Mouse (Mus musculus) stomach, embryonic 14.5 days (tissue): Measurements from ENCODE around the gene Slc35c1. TPM values are rescaled to one million over a fixed set of nuclear protein-coding genes. Genes with fewer than 3 reads are reported as not detected.
A peak's percentile ranks its signal among the peaks of the same experiment; 100 is the strongest.

Experiments
- ATAC-seq: fragments of 200-750 bp; cut with Nextera tagmentation; 2 replicates; pipeline ENCODE4 v1.8.0; 2017; ENCODE audit warnings: low read depth, moderate TSS enrichment; ENCODE audit not compliant: insufficient number of reproducible peaks, insufficient read depth, low FRiP score
- H3K27ac ChIP-seq: fragments of 300-500 bp; sonication (generic); 2 replicates; pipeline ENCODE4 v1.5.1; 2014; ENCODE audit warnings: mild to moderate bottlenecking, low read length, moderate library complexity, mixed read lengths
- H3K27me3 ChIP-seq: fragments of 300-500 bp; sonication (generic); 2 replicates; pipeline ENCODE4 v1.6.1; 2014; ENCODE audit warnings: low read length, control low read depth, mixed read lengths; ENCODE audit not compliant: control insufficient read depth, insufficient read depth
- H3K36me3 ChIP-seq: fragments of 300-500 bp; sonication (generic); 2 replicates; pipeline ENCODE4 v1.6.1; 2014; ENCODE audit warnings: mild to moderate bottlenecking, control low read depth, low read length, moderate library complexity, mixed read lengths; ENCODE audit not compliant: control insufficient read depth, insufficient read depth
- H3K4me1 ChIP-seq: fragments of 300-500 bp; sonication (generic); 2 replicates; pipeline ENCODE4 v1.6.1; 2014; ENCODE audit warnings: low read length, control low read depth, mixed read lengths; ENCODE audit not compliant: control insufficient read depth, insufficient read depth
- H3K4me2 ChIP-seq: fragments of 300-500 bp; sonication (generic); replicated peaks from 2 replicates; pipeline ENCODE4 v1.6.1; 2014; ENCODE audit warnings: low read depth, low read length, control low read depth
- H3K4me3 ChIP-seq: fragments of 300-500 bp; sonication (generic); 2 replicates; pipeline ENCODE4 v1.5.1; 2014; ENCODE audit warnings: low read depth, low read length, control low read depth
- H3K9ac ChIP-seq: fragments of 300-500 bp; sonication (generic); replicated peaks from 2 replicates; pipeline ENCODE4 v1.6.1; 2014; ENCODE audit warnings: low read depth, mild to moderate bottlenecking, control low read depth, low read length, moderate library complexity, mixed read lengths
- H3K9me3 ChIP-seq: fragments of 300-500 bp; sonication (generic); 2 replicates; pipeline ENCODE4 v1.6.1; 2016; ENCODE audit warnings: low read depth, low read length, control low read depth; ENCODE audit not compliant: control insufficient read depth
- WGBS: fragments of 180-500 bp; shearing (Covaris S2); extraction: QIAGEN DNeasy Blood & Tissue Kit; methylation state at CpG from one replicate; pipeline ENCODE4 v1.1.7; 2014; 5-methylcytosine and 5-hydroxymethylcytosine counted together
- polyA plus RNA-seq: library from polyadenylated mRNA; unstranded; fragments of >200 nt; fragmentation: Nextera tagmentation; extraction: Ambion mirVana; gene quantifications from 2 replicates; pipeline ENCODE4 v1.2.1, GENCODE M21; 2014

Gene Slc35c1
- 19.2 and 21.7 TPM in 2 replicates for polyA plus RNA-seq

DNA sequence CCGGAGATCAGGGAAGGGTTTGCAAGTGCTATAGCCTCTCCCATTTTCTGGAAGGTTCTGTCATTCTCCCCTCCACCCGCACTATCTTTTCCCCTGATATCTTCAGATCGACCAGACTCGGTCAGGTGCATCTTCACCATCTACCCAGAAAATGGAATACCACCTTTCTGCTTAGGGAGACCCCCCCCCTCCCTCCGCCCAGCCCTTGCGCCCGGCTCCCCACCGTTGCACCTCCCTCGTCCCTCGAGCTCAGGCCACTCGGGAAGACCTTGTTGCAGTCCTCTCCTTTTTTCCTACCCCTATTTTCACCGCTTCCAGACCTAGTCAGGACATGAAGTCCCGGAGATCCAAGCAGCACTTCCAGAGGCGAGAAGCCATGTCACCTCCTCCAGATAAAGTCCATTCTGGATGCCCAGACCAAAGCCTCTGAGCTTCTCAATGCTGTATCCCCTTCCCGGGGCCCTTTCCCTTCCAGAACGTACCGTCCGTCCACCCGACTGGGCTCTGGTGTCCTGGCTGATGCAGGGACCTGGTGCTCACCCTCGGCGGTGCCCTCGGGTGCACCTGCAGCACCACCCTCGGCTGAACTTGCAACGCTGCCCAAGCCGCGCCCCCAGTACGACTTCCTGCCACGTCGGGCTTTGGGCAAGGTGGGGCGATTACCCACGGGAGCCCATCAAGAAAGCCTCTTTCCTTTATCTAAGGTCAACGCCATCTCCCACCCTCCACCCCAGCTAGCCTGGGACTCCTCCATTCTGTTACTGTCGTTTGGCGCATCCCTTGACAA lies at the start of gene Slc35c1:
TSS of gene Slc35c1 (minus strand) at position 618 of the 787 bp plus-strand sequence.
- peak within 1 kb of the TSS; percentile 80 for H3K9ac ChIP-seq
- no peak within 1 kb of the TSS; the same call in 1 of the 2 replicates for H3K27ac ChIP-seq
- peaks cover 5% of the 10 kb centered on the region; the same call in 1 of the 2 replicates for H3K27me3 ChIP-seq
- H3K9me3 ChIP-seq = no peaks in the 10 kb centered on the region
- H3K36me3 ChIP-seq = no peaks in the 10 kb centered on the region
- WGBS = 3% methylated on average over 34 of the region's 34 CpGs
- H3K4me3 ChIP-seq = peak within 1 kb of the TSS; percentile 80
- peak within 1 kb of the TSS; percentile 81 for H3K4me2 ChIP-seq
- peaks cover 22% of the 10 kb centered on the region; the same call in 1 of the 2 replicates for H3K4me1 ChIP-seq
- ATAC-seq = no peak

DNA sequence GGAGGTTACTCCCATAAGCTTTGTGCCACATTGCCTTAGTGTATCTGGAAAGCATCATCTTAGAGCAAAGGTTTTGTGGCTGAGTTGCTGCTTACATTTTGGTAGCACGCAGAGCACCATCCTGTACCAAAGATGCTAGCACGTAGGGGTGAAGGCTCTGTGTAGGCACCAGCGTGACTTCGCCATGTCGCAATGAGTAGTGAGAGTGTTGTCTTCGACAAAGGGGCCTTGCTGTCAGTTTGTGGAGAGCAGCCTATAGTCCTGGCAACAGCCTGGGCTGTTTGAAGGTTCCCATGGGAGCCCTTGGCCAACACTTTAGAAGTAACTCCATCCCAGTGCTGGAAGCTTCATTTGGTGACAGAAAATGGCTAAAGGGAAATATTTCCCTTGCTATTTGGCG lies 45.0 kb upstream of the Slc35c1 start:
- Histone ChIP-seq H3K27ac (no peak overlapping the region), H3K4me2 (no peak overlapping the region), H3K9ac (no peak overlapping the region), H3K4me1 (no peaks in the 10 kb centered on the region), H3K4me3 (no peak overlapping the region), H3K9me3 (no peaks in the 10 kb centered on the region), H3K36me3 (no peaks in the 10 kb centered on the region), H3K27me3 (no peaks in the 10 kb centered on the region)
- ATAC-seq = no peak
- 95% methylated on average over 7 of the region's 7 CpGs for WGBS

DNA sequence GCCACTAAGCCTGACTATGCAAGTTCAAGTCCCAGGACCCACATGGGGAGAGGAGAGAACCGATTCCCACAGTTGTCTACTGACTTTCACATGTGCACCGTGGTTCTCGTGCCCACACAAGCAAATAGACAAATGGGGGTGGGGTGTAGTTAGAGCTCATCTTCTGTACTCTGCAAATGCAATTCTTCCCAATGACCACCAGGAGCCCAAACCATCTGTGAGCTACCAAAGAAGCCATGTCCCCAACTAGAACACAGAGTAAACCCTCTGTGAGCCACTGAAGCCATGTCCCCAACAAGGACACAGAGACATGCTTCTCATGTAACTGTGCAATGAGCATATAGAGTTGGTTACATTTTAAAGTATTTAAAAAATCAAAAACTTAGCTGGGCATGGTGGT lies 43.1 kb upstream of the Slc35c1 start:
- H3K36me3 ChIP-seq = no peaks in the 10 kb centered on the region
- ATAC-seq = no peak
- no peaks in the 10 kb centered on the region for H3K27me3 ChIP-seq
- H3K4me2 ChIP-seq = no peak overlapping the region
- no peak overlapping the region for H3K27ac ChIP-seq
- no peaks in the 10 kb centered on the region for H3K9me3 ChIP-seq
- H3K4me1 ChIP-seq = no peaks in the 10 kb centered on the region
- 86% methylated on average over 3 of the region's 3 CpGs for WGBS
- H3K4me3 ChIP-seq = no peak overlapping the region
- no peak overlapping the region for H3K9ac ChIP-seq

DNA sequence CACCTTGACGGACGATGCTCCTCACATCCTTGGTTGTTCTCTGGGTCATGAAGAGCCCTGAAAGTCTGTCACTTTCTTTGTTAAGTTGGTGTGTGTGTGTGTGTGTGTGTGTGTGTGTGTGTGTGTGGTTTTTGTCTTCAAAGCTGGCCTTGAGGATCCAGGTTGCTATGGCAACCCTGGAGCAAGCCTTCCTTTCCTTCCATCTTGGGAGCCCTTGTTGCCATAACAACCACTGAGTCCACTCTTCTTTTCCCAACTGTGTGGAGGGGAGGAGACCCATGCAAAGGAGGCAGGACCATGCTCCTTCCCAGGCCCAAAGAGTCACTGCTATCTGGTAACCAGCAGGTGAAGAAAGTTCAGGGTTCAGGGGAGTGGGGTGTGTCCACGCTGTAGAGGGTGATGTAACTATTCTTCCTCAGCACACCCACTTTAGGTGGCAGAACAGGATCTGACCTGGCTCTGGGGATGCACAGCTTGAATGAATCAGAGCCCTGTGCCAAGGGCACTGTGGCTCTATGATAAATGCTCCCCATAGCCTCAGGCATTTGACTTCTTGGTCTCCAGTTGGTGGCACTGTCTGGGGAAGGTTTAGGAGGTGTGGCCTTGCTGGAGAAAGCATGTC lies 39.5 kb upstream of the Slc35c1 start:
- H3K4me3 ChIP-seq = no peak overlapping the region
- H3K27ac ChIP-seq = no peak overlapping the region
- H3K27me3 ChIP-seq = no peaks in the 10 kb centered on the region
- no peak for ATAC-seq
- peaks cover 8% of the 10 kb centered on the region; the same call in 1 of the 2 replicates for H3K4me1 ChIP-seq
- 85% methylated on average over 3 of the region's 3 CpGs for WGBS
- no peak overlapping the region for H3K9ac ChIP-seq
- H3K4me2 ChIP-seq = no peak overlapping the region
- no peaks in the 10 kb centered on the region for H3K9me3 ChIP-seq
- no peaks in the 10 kb centered on the region for H3K36me3 ChIP-seq

DNA sequence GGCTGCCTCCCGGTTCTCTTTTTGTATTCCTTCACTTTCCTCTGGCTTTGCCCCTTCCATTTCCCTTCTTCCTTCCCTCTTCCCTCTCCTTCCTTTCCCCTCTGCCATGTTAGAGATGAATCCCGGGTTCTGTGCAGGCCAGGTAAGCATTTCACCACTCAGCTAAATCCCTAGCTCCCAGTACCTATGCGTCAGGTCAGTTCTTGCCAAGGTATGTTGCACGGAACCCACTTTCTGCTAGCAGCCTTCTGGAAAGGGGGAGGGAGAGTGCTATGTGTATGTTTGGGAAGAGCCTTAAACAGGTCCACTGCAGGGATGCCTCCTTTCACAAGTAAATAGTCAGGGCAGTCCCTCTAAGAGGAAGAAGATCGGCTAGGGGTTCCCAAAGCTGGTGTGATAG lies 36.8 kb upstream of the Slc35c1 start:
- H3K9ac ChIP-seq = no peak overlapping the region
- WGBS = 63% methylated on average over 5 of the region's 5 CpGs

DNA sequence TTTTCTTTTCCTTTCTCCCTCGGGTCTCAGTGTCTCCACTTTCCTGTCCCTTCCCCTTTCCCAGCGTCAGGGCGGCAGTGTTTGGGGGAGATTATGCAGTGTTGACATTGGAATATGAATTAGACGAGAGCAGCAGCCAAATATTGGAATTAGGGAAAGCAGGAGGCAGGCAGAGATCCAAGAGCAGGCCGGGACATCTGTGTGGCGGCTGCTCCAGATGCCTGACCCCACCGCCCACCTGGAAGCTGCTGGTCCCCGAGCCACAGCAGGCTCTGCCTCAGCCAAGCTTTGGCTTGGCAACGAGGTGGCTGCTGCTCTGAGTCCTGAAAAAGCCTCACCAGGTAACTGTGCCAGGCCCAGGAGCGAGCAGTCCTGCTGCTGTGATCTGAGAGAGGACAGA lies 36.3 kb upstream of the Slc35c1 start:
- no peaks in the 10 kb centered on the region for H3K27me3 ChIP-seq
- WGBS = 19% methylated on average over 10 of the region's 10 CpGs

More for the DNA sequence above, 36.8 kb upstream of the Slc35c1 start:
- Histone ChIP-seq H3K27me3 (no peaks in the 10 kb centered on the region), H3K9me3 (no peaks in the 10 kb centered on the region), H3K4me1 (peaks cover 8% of the 10 kb centered on the region; the same call in 1 of the 2 replicates), H3K4me3 (no peak overlapping the region), H3K4me2 (no peak overlapping the region), H3K27ac (no peak overlapping the region), H3K36me3 (no peaks in the 10 kb centered on the region)
- no peak for ATAC-seq

DNA sequence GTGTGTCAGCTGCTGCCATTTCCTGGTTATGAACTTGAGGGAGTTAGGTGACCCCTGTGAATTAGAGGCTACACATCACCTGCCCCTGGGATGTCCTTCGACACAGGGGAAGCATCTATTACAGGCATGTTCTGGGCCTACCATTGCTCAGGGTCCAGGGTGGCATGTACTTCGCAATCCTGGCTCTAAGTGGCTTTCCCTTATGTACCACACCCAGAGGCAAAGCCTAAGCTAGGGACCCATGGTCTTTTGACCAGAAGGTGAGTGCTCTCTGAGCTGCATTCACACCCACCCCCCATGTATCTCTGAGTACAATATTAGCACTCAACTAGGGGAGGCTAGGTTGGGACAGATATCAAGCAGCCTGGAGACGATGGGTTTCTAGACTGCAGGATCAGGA lies 34.6 kb upstream of the Slc35c1 start:
- Histone ChIP-seq H3K36me3 (no peaks in the 10 kb centered on the region), H3K4me2 (no peak overlapping the region), H3K9ac (no peak overlapping the region), H3K4me1 (peaks cover 14% of the 10 kb centered on the region; the same call in 1 of the 2 replicates), H3K9me3 (no peaks in the 10 kb centered on the region), H3K27me3 (no peaks in the 10 kb centered on the region), H3K27ac (no peak overlapping the region), H3K4me3 (no peak overlapping the region)
- 81% methylated on average over 3 of the region's 3 CpGs for WGBS
- no peak for ATAC-seq

More for the DNA sequence above, 36.3 kb upstream of the Slc35c1 start:
- no peak overlapping the region for H3K4me2 ChIP-seq
- no peak overlapping the region for H3K4me3 ChIP-seq
- H3K36me3 ChIP-seq = no peaks in the 10 kb centered on the region
- peaks cover 12% of the 10 kb centered on the region; the same call in 1 of the 2 replicates for H3K4me1 ChIP-seq
- H3K9ac ChIP-seq = no peak overlapping the region
- H3K27ac ChIP-seq = no peak overlapping the region
- H3K9me3 ChIP-seq = no peaks in the 10 kb centered on the region
- ATAC-seq = no peak

DNA sequence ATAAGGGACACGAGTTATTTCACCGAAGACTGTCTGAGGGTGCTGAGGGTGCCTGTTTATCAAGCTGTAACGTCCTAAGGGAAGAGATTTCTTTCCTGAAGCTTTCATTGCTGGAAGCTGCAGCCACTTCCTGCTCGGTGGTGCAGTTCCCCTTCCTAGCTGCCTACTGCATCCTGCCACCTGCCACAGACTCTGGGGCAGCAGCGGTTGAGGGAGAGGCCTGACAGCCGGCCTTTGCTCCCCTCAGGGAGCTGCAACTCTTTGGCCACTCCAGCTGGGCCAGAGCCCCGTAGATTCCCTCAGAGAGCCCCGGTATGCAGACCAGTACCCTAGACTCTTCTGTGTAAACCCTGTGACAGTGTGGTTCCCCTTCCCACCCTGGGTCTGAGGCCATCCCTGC lies 34.1 kb upstream of the Slc35c1 start:
- Histone ChIP-seq H3K36me3 (no peaks in the 10 kb centered on the region), H3K4me3 (no peak overlapping the region), H3K4me2 (no peak overlapping the region), H3K9ac (no peak overlapping the region), H3K9me3 (no peaks in the 10 kb centered on the region), H3K27ac (no peak overlapping the region), H3K27me3 (no peaks in the 10 kb centered on the region), H3K4me1 (peaks cover 14% of the 10 kb centered on the region; the same call in 1 of the 2 replicates)
- WGBS = 46% methylated on average over 8 of the region's 8 CpGs
- no peak for ATAC-seq
